Mouse (Mus musculus): ENCODE results near the gene Scamp5. TPM values are rescaled to one million over a fixed set of nuclear protein-coding genes. Genes with fewer than 3 reads are reported as not detected.

The Scamp5 gene
- polyA plus RNA-seq, 1 experiment = 6.2 TPM

DNA sequence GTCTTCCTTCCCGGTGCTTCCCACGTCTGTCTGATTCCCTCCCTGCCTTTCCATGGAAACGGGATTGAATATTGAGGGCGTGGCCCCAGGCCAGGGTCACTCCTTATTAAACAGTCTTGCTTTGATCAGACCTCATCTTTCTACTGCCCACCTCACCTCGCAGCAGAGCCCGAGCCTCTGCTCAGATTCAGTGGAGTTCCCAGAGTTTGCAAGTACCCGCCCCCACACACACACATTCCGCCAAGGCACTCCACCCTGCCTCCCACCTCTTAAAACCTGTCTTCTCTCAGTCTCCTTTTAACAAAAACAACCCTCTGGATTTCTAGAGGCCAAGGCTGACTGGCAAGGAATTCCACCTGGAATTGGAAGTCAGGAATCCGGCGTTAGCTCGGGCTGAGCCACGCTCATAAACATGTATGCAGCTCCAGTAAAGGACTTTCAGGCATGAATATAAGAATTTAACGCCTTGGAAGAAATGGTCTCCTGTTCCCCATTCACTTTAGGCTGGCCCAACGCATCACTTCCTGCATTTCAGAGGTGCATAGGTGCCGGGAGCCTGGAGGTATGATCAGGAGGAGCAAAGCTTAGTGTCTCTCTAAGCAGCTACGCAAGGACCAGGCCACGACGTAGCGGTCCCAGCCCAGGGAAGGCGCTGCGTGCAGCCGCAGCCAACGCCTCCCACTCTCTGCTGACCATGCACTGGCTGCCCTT is 35.2 kb upstream of the Scamp5 start:
- Histone ChIP-seq H3K27me3 (ENCODE audit: control insufficient read depth, insufficient read depth, low read length) (no peaks in the 10 kb centered on the region), H3K4me1 (ENCODE audit: control insufficient read depth, insufficient read depth, low read length) (peaks cover 15% of the 10 kb centered on the region), H3K27ac (ENCODE audit: control insufficient read depth, insufficient read depth, low read depth, low read length) (no peak overlapping the region), H3K36me3 (ENCODE audit: control insufficient read depth, insufficient read depth, low read length) (no peaks in the 10 kb centered on the region), H3K4me3 (ENCODE audit: control insufficient read depth, low read depth, low read length) (no peak overlapping the region; the same call in 1 of the 2 replicates)
- TF ChIP-seq CTCF (IDR thresholded peaks at IDR 0.05; ENCODE audit: control insufficient read depth, insufficient read depth, insufficient replicate concordance, low read depth, low read length) = no peak
- TF ChIP-seq POLR2A (IDR thresholded peaks at IDR 0.05; ENCODE audit: control insufficient read depth, low read depth, low read length) = no peak

DNA sequence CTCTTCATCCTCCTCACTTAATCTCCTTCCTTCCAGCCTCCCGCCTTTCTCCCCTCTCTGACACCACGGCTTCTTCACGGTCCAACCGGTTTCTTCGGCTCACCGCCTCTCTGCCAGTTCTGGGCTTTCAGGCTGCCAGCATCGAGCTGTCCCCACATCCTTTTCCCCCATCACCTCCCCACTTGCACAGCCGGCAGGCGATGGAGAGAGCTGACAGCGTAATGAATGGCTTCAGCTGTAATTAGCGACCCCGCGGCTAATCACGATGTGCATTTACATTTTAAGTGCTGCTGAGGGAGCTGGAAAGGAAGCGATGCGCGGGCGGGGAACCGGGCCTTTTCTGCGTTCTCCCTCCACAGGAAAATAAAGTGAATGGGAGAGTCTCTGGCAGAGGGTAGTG is 34.0 kb upstream of the Scamp5 start:
- Histone ChIP-seq H3K36me3 (ENCODE audit: control insufficient read depth, insufficient read depth, low read length) (no peaks in the 10 kb centered on the region), H3K27me3 (ENCODE audit: control insufficient read depth, insufficient read depth, low read length) (no peaks in the 10 kb centered on the region), H3K4me3 (ENCODE audit: control insufficient read depth, low read depth, low read length) (no peak overlapping the region), H3K4me1 (ENCODE audit: control insufficient read depth, insufficient read depth, low read length) (peaks cover 15% of the 10 kb centered on the region), H3K27ac (ENCODE audit: control insufficient read depth, insufficient read depth, low read depth, low read length) (no peak overlapping the region)
- no peak for TF ChIP-seq POLR2A (IDR thresholded peaks at IDR 0.05; ENCODE audit: control insufficient read depth, low read depth, low read length)
- no peak for TF ChIP-seq CTCF (IDR thresholded peaks at IDR 0.05; ENCODE audit: control insufficient read depth, insufficient read depth, insufficient replicate concordance, low read depth, low read length)

DNA sequence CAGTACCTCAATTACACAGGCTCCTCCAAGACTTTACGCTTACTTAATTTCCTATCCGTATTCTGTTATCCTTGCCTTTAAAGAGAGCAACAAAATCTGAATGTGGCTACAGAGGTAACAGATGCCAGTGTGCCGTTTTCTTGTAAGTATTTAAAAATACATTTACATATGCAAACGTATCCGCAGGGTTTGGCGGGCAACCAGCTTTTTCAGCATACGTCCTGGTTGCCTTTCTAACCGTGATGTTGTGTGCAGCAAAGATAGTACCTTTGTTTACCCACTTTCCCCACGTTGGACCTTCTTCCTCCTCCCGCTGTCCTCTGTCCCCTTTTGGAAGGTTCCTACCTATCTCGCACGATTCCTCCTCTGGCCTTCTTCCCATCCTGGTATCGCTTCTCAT is 33.6 kb upstream of the Scamp5 start:
- peaks cover 15% of the 10 kb centered on the region for H3K4me1 ChIP-seq (ENCODE audit: control insufficient read depth, insufficient read depth, low read length)
- no peak overlapping the region for H3K4me3 ChIP-seq (ENCODE audit: control insufficient read depth, low read depth, low read length)
- H3K27ac ChIP-seq (ENCODE audit: control insufficient read depth, insufficient read depth, low read depth, low read length) = no peak overlapping the region
- H3K36me3 ChIP-seq (ENCODE audit: control insufficient read depth, insufficient read depth, low read length) = no peaks in the 10 kb centered on the region
- no peaks in the 10 kb centered on the region for H3K27me3 ChIP-seq (ENCODE audit: control insufficient read depth, insufficient read depth, low read length)
- TF ChIP-seq POLR2A (IDR thresholded peaks at IDR 0.05; ENCODE audit: control insufficient read depth, low read depth, low read length) (no peak), CTCF (IDR thresholded peaks at IDR 0.05; ENCODE audit: control insufficient read depth, insufficient read depth, insufficient replicate concordance, low read depth, low read length) (no peak)

DNA sequence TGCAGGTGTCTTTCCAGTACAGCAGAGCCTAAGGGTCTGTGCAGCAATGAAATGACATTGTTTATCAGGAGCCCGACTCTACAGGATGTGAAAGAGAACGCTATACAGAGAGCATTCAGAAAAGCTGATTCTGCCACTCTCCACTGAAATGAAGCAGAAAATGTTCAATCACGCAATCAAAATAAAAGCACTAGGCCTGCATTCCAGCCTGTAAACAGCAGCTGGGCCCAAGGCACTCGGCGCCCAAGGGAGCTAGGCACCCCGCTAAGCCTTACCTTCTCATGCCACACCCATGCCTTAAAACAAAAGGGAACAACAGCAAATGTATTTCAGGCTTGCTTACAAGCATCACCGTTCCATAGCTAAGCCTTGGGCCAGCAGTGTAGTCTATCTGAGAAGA is 30.7 kb upstream of the Scamp5 start:
- H3K27me3 ChIP-seq (ENCODE audit: control insufficient read depth, insufficient read depth, low read length) = no peaks in the 10 kb centered on the region
- no peaks in the 10 kb centered on the region; the same call in 1 of the 2 replicates for H3K4me1 ChIP-seq (ENCODE audit: control insufficient read depth, insufficient read depth, low read length)
- H3K36me3 ChIP-seq (ENCODE audit: control insufficient read depth, insufficient read depth, low read length) = no peaks in the 10 kb centered on the region
- H3K4me3 ChIP-seq (ENCODE audit: control insufficient read depth, low read depth, low read length) = no peak overlapping the region
- TF ChIP-seq CTCF (IDR thresholded peaks at IDR 0.05; ENCODE audit: control insufficient read depth, insufficient read depth, insufficient replicate concordance, low read depth, low read length) (no peak), POLR2A (IDR thresholded peaks at IDR 0.05; ENCODE audit: control insufficient read depth, low read depth, low read length) (no peak)
- no peak overlapping the region for H3K27ac ChIP-seq (ENCODE audit: control insufficient read depth, insufficient read depth, low read depth, low read length)

DNA sequence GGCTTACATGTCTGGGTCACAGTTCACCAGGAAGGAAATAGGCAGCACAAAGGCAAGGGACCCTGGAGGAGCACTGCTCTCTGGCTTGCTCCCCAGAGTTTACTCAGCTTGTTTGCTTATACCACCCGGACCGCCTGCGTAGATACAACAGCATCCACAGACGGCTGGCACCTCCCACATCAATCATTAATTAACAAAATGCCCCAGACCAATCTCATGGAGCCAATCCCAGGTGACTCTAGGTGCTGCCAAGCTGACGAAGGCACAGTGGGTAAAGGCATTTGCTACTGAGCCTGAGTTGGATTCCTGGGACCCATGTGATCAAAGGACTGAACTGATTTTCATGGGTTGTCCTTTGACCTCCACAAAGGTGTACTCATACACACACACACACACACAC is 29.4 kb upstream of the Scamp5 start:
- H3K4me1 ChIP-seq (ENCODE audit: control insufficient read depth, insufficient read depth, low read length) = no peaks in the 10 kb centered on the region
- H3K27me3 ChIP-seq (ENCODE audit: control insufficient read depth, insufficient read depth, low read length) = no peaks in the 10 kb centered on the region
- H3K36me3 ChIP-seq (ENCODE audit: control insufficient read depth, insufficient read depth, low read length) = no peaks in the 10 kb centered on the region
- no peak overlapping the region for H3K4me3 ChIP-seq (ENCODE audit: control insufficient read depth, low read depth, low read length)
- no peak for TF ChIP-seq CTCF (IDR thresholded peaks at IDR 0.05; ENCODE audit: control insufficient read depth, insufficient read depth, insufficient replicate concordance, low read depth, low read length)
- no peak for TF ChIP-seq POLR2A (IDR thresholded peaks at IDR 0.05; ENCODE audit: control insufficient read depth, low read depth, low read length)
- no peak overlapping the region for H3K27ac ChIP-seq (ENCODE audit: control insufficient read depth, insufficient read depth, low read depth, low read length)

DNA sequence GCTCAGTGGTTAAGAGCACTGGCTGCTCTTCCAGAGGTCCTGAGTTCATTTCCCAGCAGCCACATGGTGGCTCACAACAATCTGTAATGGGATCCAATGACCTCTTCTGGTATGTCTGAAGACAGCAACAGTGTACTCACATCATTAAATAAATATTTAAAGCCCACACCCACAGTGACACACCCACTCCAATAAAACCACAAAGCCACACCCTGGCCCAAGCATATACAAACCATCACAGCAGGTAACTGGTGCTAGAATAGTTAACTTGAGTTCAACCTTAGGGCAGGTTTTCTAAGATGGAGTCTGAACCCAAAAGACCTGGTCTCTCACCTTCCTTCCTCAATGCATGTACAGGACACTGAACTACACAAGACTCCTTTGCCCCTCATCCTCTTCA is 27.1 kb upstream of the Scamp5 start:
- TF ChIP-seq POLR2A (IDR thresholded peaks at IDR 0.05; ENCODE audit: control insufficient read depth, low read depth, low read length) (no peak), CTCF (IDR thresholded peaks at IDR 0.05; ENCODE audit: control insufficient read depth, insufficient read depth, insufficient replicate concordance, low read depth, low read length) (no peak)
- H3K27ac ChIP-seq (ENCODE audit: control insufficient read depth, insufficient read depth, low read depth, low read length) = no peak overlapping the region
- H3K36me3 ChIP-seq (ENCODE audit: control insufficient read depth, insufficient read depth, low read length) = no peaks in the 10 kb centered on the region
- H3K27me3 ChIP-seq (ENCODE audit: control insufficient read depth, insufficient read depth, low read length) = no peaks in the 10 kb centered on the region
- H3K4me3 ChIP-seq (ENCODE audit: control insufficient read depth, low read depth, low read length) = no peak overlapping the region
- no peaks in the 10 kb centered on the region for H3K4me1 ChIP-seq (ENCODE audit: control insufficient read depth, insufficient read depth, low read length)

DNA sequence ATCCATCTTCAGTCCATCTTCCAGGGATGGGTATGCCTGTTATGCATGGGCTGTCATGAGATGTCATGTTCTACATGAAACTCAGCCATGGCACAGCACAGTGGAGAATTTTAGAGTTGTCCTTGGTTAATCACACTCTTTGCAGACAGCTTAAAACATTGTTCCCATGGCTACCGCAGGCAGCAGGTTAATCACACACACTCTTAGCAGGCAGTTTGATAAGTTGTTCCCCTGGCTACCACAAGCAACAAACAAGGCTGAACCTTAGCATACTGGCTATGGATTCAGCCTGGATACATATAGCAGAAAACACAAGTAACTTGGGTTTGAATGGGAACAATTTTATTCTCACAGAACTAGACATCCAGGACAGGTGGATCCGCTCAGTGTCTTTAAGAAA is 25.7 kb upstream of the Scamp5 start:
- TF ChIP-seq CTCF (IDR thresholded peaks at IDR 0.05; ENCODE audit: control insufficient read depth, insufficient read depth, insufficient replicate concordance, low read depth, low read length) (no peak), POLR2A (IDR thresholded peaks at IDR 0.05; ENCODE audit: control insufficient read depth, low read depth, low read length) (no peak)
- Histone ChIP-seq H3K27ac (ENCODE audit: control insufficient read depth, insufficient read depth, low read depth, low read length) (no peak overlapping the region), H3K4me3 (ENCODE audit: control insufficient read depth, low read depth, low read length) (no peak overlapping the region), H3K36me3 (ENCODE audit: control insufficient read depth, insufficient read depth, low read length) (no peaks in the 10 kb centered on the region), H3K4me1 (ENCODE audit: control insufficient read depth, insufficient read depth, low read length) (no peaks in the 10 kb centered on the region), H3K27me3 (ENCODE audit: control insufficient read depth, insufficient read depth, low read length) (no peaks in the 10 kb centered on the region)
